Mouse (Mus musculus): ENCODE measurements around the gene Paox. TPM values are rescaled to one million over a fixed set of nuclear protein-coding genes. Genes with fewer than 3 reads are reported as not detected.

Paox gene
- polyA plus RNA-seq (2014; fragmentation: Nextera tagmentation; extraction: Ambion mirVana): 9.2 and 9.9 TPM in 2 replicates

DNA sequence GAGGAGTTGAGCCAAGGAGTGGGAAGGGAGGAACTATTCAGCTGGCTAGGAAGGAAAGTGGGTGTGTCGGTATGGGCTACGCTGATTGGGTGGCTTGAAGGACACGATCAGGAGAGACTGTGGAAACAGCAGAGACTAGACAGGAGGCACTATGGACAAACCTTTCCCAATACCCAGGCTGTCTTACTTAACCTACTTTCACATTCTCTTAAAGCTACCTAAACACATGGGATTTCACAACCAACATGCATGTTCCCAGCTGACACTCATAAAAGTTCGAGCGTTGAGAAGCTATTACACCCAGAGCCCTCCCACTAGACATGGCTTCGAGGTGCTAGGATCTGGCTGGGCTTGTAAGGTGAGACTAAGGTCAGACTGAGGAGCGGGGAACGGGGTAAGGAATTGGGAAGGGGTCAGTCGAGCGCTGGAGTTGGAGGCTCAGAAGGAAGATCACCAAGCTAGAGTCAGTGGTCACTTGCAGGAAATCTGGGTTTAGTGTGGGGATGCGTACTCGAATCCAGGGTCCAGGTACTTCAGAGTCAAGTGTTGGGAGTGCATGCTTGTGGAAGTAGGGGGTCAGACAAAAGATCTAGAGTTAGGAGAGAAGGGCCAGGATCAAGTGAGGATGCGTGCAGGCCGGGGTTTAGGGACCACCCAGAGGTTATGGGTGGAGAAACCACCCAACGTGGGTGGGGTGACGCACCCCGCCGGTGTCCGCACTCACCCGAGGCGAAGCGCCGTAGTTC, at the start of gene Paox:
Gene Paox, plus strand, starts transcription at position 217 of the 746 bp plus-strand sequence.
- Histone ChIP-seq H3K9me3 (ENCODE audit: control insufficient read depth, low read length) (no peaks in the 10 kb centered on the region), H3K4me1 (ENCODE audit: control insufficient read depth, insufficient read depth, low read length) (peaks cover 4% of the 10 kb centered on the region; the same call in 1 of the 2 replicates), H3K4me2 (ENCODE audit: low read depth, low read length) (peak within 1 kb of the TSS; percentile 98), H3K27ac (ENCODE audit: low read depth, low read length) (peak within 1 kb of the TSS; percentile 78), H3K4me3 (ENCODE audit: low read depth, low read length) (peak within 1 kb of the TSS; percentile 64), H3K9ac (replicated peaks; ENCODE audit: low read depth, low read length) (peak within 1 kb of the TSS; percentile 66), H3K27me3 (ENCODE audit: control insufficient read depth, insufficient read depth, low read length) (no peaks in the 10 kb centered on the region), H3K36me3 (ENCODE audit: control insufficient read depth, insufficient read depth, low read length) (peaks cover 5% of the 10 kb centered on the region; the same call in 1 of the 2 replicates)
- WGBS: 2% methylated on average over 23 of the region's 23 CpGs
- peak; percentile 73 for ATAC-seq (ENCODE audit: low read depth)

GRCm38 (mm10) chr7:140067397-140067796, 48.2 kb upstream of the Paox start:
- Histone ChIP-seq H3K9ac (replicated peaks; ENCODE audit: low read depth, low read length) (no peak overlapping the region), H3K4me1 (ENCODE audit: control insufficient read depth, insufficient read depth, low read length) (no peaks in the 10 kb centered on the region), H3K36me3 (ENCODE audit: control insufficient read depth, insufficient read depth, low read length) (no peaks in the 10 kb centered on the region; the same call in 1 of the 2 replicates), H3K27ac (ENCODE audit: low read depth, low read length) (no peak overlapping the region), H3K4me2 (ENCODE audit: low read depth, low read length) (no peak overlapping the region), H3K9me3 (ENCODE audit: control insufficient read depth, low read length) (no peaks in the 10 kb centered on the region), H3K4me3 (ENCODE audit: low read depth, low read length) (no peak overlapping the region), H3K27me3 (ENCODE audit: control insufficient read depth, insufficient read depth, low read length) (no peaks in the 10 kb centered on the region)
- 75% methylated on average over 6 of the region's 6 CpGs for WGBS
- ATAC-seq (ENCODE audit: low read depth): no peak

- no peak overlapping the region for H3K27ac ChIP-seq (ENCODE audit: low read depth, low read length)
- H3K9ac ChIP-seq (replicated peaks; ENCODE audit: low read depth, low read length): no peak overlapping the region
- no peaks in the 10 kb centered on the region for H3K4me1 ChIP-seq (ENCODE audit: control insufficient read depth, insufficient read depth, low read length)
- no peaks in the 10 kb centered on the region; the same call in 1 of the 2 replicates for H3K36me3 ChIP-seq (ENCODE audit: control insufficient read depth, insufficient read depth, low read length)
- peak overlapping the region; percentile 2; the same call in 1 of the 2 replicates for H3K4me2 ChIP-seq (ENCODE audit: low read depth, low read length)
- H3K4me3 ChIP-seq (ENCODE audit: low read depth, low read length): 0 out of 2 replicates have a peak overlapping the region, but pooled peaks have one; percentile 0
- ATAC-seq (ENCODE audit: low read depth): no peak
- H3K9me3 ChIP-seq (ENCODE audit: control insufficient read depth, low read length): no peaks in the 10 kb centered on the region
- 36% methylated on average over 33 of the region's 39 CpGs for WGBS
- no peaks in the 10 kb centered on the region for H3K27me3 ChIP-seq (ENCODE audit: control insufficient read depth, insufficient read depth, low read length)
These were observed 45.4 kb upstream of the Paox start for GRCm38 (mm10) chr7:140070042-140070711.

GRCm38 (mm10) chr7:140077698-140078097, 37.9 kb upstream of the Paox start:
- H3K27me3 ChIP-seq (ENCODE audit: control insufficient read depth, insufficient read depth, low read length): no peaks in the 10 kb centered on the region
- no peak overlapping the region for H3K27ac ChIP-seq (ENCODE audit: low read depth, low read length)
- H3K9me3 ChIP-seq (ENCODE audit: control insufficient read depth, low read length): no peaks in the 10 kb centered on the region
- 86% methylated on average over 6 of the region's 6 CpGs for WGBS
- ATAC-seq (ENCODE audit: low read depth): no peak
- H3K4me3 ChIP-seq (ENCODE audit: low read depth, low read length): no peak overlapping the region
- H3K9ac ChIP-seq (replicated peaks; ENCODE audit: low read depth, low read length): no peak overlapping the region
- no peak overlapping the region for H3K4me2 ChIP-seq (ENCODE audit: low read depth, low read length)
- H3K4me1 ChIP-seq (ENCODE audit: control insufficient read depth, insufficient read depth, low read length): peaks cover 16% of the 10 kb centered on the region
- no peaks in the 10 kb centered on the region; the same call in 1 of the 2 replicates for H3K36me3 ChIP-seq (ENCODE audit: control insufficient read depth, insufficient read depth, low read length)

GRCm38 (mm10) chr7:140078711-140079110, 36.9 kb upstream of the Paox start:
- ATAC-seq (ENCODE audit: low read depth): no peak
- H3K27ac ChIP-seq (ENCODE audit: low read depth, low read length): no peak overlapping the region
- no peak overlapping the region for H3K9ac ChIP-seq (replicated peaks; ENCODE audit: low read depth, low read length)
- no peaks in the 10 kb centered on the region for H3K27me3 ChIP-seq (ENCODE audit: control insufficient read depth, insufficient read depth, low read length)
- no peaks in the 10 kb centered on the region for H3K36me3 ChIP-seq (ENCODE audit: control insufficient read depth, insufficient read depth, low read length)
- peaks cover 16% of the 10 kb centered on the region for H3K4me1 ChIP-seq (ENCODE audit: control insufficient read depth, insufficient read depth, low read length)
- H3K9me3 ChIP-seq (ENCODE audit: control insufficient read depth, low read length): no peaks in the 10 kb centered on the region
- WGBS: 7% methylated on average over 5 of the region's 5 CpGs
- H3K4me2 ChIP-seq (ENCODE audit: low read depth, low read length): no peak overlapping the region
- no peak overlapping the region for H3K4me3 ChIP-seq (ENCODE audit: low read depth, low read length)

- H3K4me3 ChIP-seq (ENCODE audit: low read depth, low read length): peak overlapping the region; percentile 50
- H3K4me2 ChIP-seq (ENCODE audit: low read depth, low read length): peak overlapping the region; percentile 64
- H3K27me3 ChIP-seq (ENCODE audit: control insufficient read depth, insufficient read depth, low read length): no peaks in the 10 kb centered on the region
- H3K4me1 ChIP-seq (ENCODE audit: control insufficient read depth, insufficient read depth, low read length): peaks cover 16% of the 10 kb centered on the region
- H3K27ac ChIP-seq (ENCODE audit: low read depth, low read length): peak overlapping the region; percentile 85
- peak overlapping the region; percentile 68 for H3K9ac ChIP-seq (replicated peaks; ENCODE audit: low read depth, low read length)
- H3K9me3 ChIP-seq (ENCODE audit: control insufficient read depth, low read length): no peaks in the 10 kb centered on the region
- H3K36me3 ChIP-seq (ENCODE audit: control insufficient read depth, insufficient read depth, low read length): no peaks in the 10 kb centered on the region
- 2% methylated on average over 24 of the region's 24 CpGs for WGBS
- ATAC-seq (ENCODE audit: low read depth): peak; percentile 80
These were observed 35.0 kb upstream of the Paox start for GRCm38 (mm10) chr7:140080503-140081156.

DNA sequence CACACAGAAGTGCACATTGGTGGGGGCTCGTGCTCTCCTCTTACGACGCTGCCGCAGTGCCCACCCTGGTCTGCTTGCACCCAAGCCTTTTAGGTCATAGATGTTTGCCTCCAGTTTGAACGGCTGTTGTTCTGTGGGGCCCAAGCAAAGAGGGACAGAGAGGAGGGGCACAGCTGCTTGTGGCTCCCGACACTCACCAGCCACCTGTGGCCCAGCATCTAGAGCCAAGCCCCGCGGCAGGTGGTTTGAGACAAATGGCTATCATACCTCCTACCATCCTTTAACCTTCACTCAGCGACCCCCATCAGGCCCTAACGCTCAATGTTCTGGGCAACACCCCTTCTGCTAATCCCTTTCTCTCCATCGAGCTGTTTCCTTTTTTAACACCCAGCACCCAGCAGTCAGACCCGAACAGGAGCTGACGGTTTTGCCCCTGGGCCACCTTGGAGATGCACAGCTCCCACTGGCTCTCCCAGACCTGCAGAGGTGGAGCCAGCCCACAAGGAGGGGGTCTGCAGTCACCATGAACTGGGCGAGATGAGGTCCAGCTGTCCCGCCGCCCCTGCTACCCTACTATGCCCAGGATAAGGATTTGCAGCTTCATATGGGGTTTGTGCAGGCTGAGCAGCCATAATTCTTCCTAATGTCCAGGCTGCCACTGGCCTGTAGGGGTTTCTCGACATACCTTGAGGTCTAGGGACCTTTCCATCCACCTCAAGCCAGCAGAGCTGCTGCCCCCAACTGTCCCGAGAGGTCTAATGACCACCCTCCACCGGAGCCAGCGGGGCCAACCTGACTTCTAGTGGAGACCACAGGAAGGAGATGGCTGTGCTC, 34.0 kb upstream of the Paox start:
- whole genome bisulfite sequencing: 14% methylated on average over 20 of the region's 20 CpGs
- H3K9ac ChIP-seq (replicated peaks; ENCODE audit: low read depth, low read length): peak overlapping the region; percentile 68
- peaks cover 16% of the 10 kb centered on the region for H3K4me1 ChIP-seq (ENCODE audit: control insufficient read depth, insufficient read depth, low read length)
- peak overlapping the region; percentile 64 for H3K4me2 ChIP-seq (ENCODE audit: low read depth, low read length)
- H3K27ac ChIP-seq (ENCODE audit: low read depth, low read length): peak overlapping the region; percentile 85
- peak; percentile 30 for ATAC-seq (ENCODE audit: low read depth)
- H3K27me3 ChIP-seq (ENCODE audit: control insufficient read depth, insufficient read depth, low read length): no peaks in the 10 kb centered on the region
- no peaks in the 10 kb centered on the region for H3K36me3 ChIP-seq (ENCODE audit: control insufficient read depth, insufficient read depth, low read length)
- no peaks in the 10 kb centered on the region for H3K9me3 ChIP-seq (ENCODE audit: control insufficient read depth, low read length)
- H3K4me3 ChIP-seq (ENCODE audit: low read depth, low read length): peak overlapping the region; percentile 50

DNA sequence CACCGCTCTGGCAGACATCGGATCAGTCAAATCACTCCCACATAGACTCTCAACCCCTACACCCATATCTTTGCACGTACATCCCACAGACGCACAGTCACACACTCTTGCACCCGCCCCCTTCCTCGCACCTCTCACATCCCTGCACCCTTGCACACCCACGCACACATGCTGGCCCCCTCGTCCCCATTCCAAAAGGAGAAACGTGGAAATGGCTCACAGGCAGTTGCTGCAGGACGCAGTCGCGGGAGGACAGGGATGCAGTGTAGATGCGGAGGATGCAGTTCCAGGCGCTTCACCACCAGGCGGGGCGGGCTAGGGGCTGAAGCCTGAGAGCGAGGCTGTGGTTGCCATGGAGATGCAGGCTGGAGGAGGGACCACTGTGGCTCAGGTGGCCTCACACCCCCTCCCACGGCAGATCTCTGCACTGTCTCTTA, 33.3 kb upstream of the Paox start, which contains the start of gene Caly:
Gene Caly, minus strand, starts transcription at position 307 of the 437 bp plus-strand sequence.
- WGBS: 4% methylated on average over 18 of the region's 18 CpGs
- Histone ChIP-seq H3K4me3 (ENCODE audit: low read depth, low read length) (peak within 1 kb of the TSS; percentile 50), H3K36me3 (ENCODE audit: control insufficient read depth, insufficient read depth, low read length) (no peaks in the 10 kb centered on the region), H3K4me2 (ENCODE audit: low read depth, low read length) (peak within 1 kb of the TSS; percentile 64), H3K9me3 (ENCODE audit: control insufficient read depth, low read length) (no peaks in the 10 kb centered on the region), H3K9ac (replicated peaks; ENCODE audit: low read depth, low read length) (peak within 1 kb of the TSS; percentile 68), H3K27me3 (ENCODE audit: control insufficient read depth, insufficient read depth, low read length) (no peaks in the 10 kb centered on the region), H3K4me1 (ENCODE audit: control insufficient read depth, insufficient read depth, low read length) (peaks cover 16% of the 10 kb centered on the region), H3K27ac (ENCODE audit: low read depth, low read length) (peak within 1 kb of the TSS; percentile 85)
- ATAC-seq (ENCODE audit: low read depth): peak; percentile 90
